Mouse (Mus musculus) lung, postnatal 0 days (tissue): ENCODE data around the gene Gm45713. TPM values are rescaled to one million over a fixed set of nuclear protein-coding genes. Genes with fewer than 3 reads are reported as not detected.
A peak's percentile ranks its signal among the peaks of the same experiment; 100 is the strongest.

Experiments
- ATAC-seq: fragments of 200-750 bp; cut with Nextera tagmentation; 2 replicates; pipeline ENCODE4 v1.8.0; 2017; ENCODE audit warnings: moderate library complexity
- DNase-seq: peaks from one replicate; pipeline ENCODE4 v3.0.0-alpha.2; 2016; ENCODE audit warnings: low spot score
- H3K27ac ChIP-seq: fragments of 300-500 bp; sonication (generic); 2 replicates; pipeline ENCODE4 v1.5.1; 2014; ENCODE audit warnings: antibody characterized with exemption, mild to moderate bottlenecking, low read length, mixed read lengths
- H3K27me3 ChIP-seq: fragments of 300-500 bp; sonication (generic); replicated peaks from 2 replicates; pipeline ENCODE4 v1.6.1; 2014; ENCODE audit warnings: low read length, mixed read lengths; ENCODE audit not compliant: insufficient read depth
- H3K36me3 ChIP-seq: fragments of 300-500 bp; sonication (generic); 2 replicates; pipeline ENCODE4 v1.6.1; 2014; ENCODE audit warnings: low read length, mixed read lengths; ENCODE audit not compliant: insufficient read depth
- H3K4me1 ChIP-seq: fragments of 300-500 bp; sonication (generic); 2 replicates; pipeline ENCODE4 v1.6.1; 2014; ENCODE audit warnings: antibody characterized with exemption, low read depth, low read length, mixed read lengths; ENCODE audit not compliant: insufficient read depth
- H3K4me2 ChIP-seq: fragments of 300-500 bp; sonication (generic); replicated peaks from 2 replicates; pipeline ENCODE4 v1.6.1; 2014; ENCODE audit warnings: low read depth, mild to moderate bottlenecking, low read length, moderate library complexity, mixed read lengths
- H3K4me3 ChIP-seq: fragments of 300-500 bp; sonication (generic); 2 replicates; pipeline ENCODE4 v1.5.1; 2014; ENCODE audit warnings: low read depth, low read length
- H3K9ac ChIP-seq: fragments of 300-500 bp; sonication (generic); replicated peaks from 2 replicates; pipeline ENCODE4 v1.6.1; 2014; ENCODE audit warnings: low read depth, mild to moderate bottlenecking
- H3K9me3 ChIP-seq: fragments of 300-500 bp; sonication (generic); 2 replicates; pipeline ENCODE4 v1.6.1; 2016; ENCODE audit warnings: low read length, mixed read lengths
- CTCF ChIP-seq: IDR thresholded peaks from 2 replicates; pipeline ENCODE4 v1.5.1; 2016; ENCODE audit warnings: antibody characterized with exemption, mild to moderate bottlenecking
- EP300 ChIP-seq: IDR thresholded peaks from 2 replicates; pipeline ENCODE4 v1.6.1; 2016; ENCODE audit warnings: antibody characterized with exemption, mild to moderate bottlenecking, control low read depth
- WGBS: fragments of 180-500 bp; shearing (Covaris S2); extraction: QIAGEN DNeasy Blood & Tissue Kit; methylation state at CpG from one replicate; pipeline ENCODE4 v1.1.7; 2014; 5-methylcytosine and 5-hydroxymethylcytosine counted together
- microRNA counts: library from miRNA; unstranded; fragments of <30 nt; microRNA quantifications from one replicate; lab custom pipeline; 2015
- microRNA-seq: library from miRNA; unstranded; fragments of <30 nt; microRNA quantifications from one replicate; pipeline ENCODE4, GENCODE M21; 2016
- polyA plus RNA-seq: library from polyadenylated mRNA; unstranded; fragments of >200 nt; fragmentation: Nextera tagmentation; extraction: Ambion mirVana; gene quantifications from 2 replicates; pipeline ENCODE4 v1.2.1, GENCODE M21; 2015

The Gm45713 gene
- polyA plus RNA-seq, 1 experiment from 2014 or later = 0.62 TPM

- WGBS = 90% methylated on average over 30 of the region's 30 CpGs
- H3K4me3 ChIP-seq = no peak overlapping the region
- no peaks in the 10 kb centered on the region for H3K4me1 ChIP-seq
- no peaks in the 10 kb centered on the region for H3K27me3 ChIP-seq
- no peak overlapping the region for H3K27ac ChIP-seq
- H3K9ac ChIP-seq = no peak overlapping the region
- TF ChIP-seq CTCF (no peak), EP300 (no peak)
- ATAC-seq = no peak
- no peak for DNase-seq
- no peaks in the 10 kb centered on the region for H3K9me3 ChIP-seq
- H3K4me2 ChIP-seq = no peak overlapping the region
- peaks cover 16% of the 10 kb centered on the region for H3K36me3 ChIP-seq
Measured at GRCm38 (mm10) chr7:45076501-45076900, 59.5 kb downstream of the Gm45713 start.

MicroRNAs encoded within 50 kb of the gene (microRNA counts, 519-probe panel; counts per million panel counts)
- microRNA mmu-miR-150 (lab: Ali Mortazavi, UCI) = 5,767 counts per million, percentile 74 among the panel's probes with 10 or more counts

Small RNA genes within 50 kb of the gene (microRNA-seq; reads per million reads assigned to microRNA genes)
- 234 reads per million, percentile 58 among the genes with 10 or more reads in this experiment for gene Mir150
- gene Mir5121 = 16.2 reads per million, percentile 28 among the genes with 10 or more reads in this experiment
- gene Mir7055 = not detected

Other genes starting within 250 kb of the Gm45713 start
- gene Med25, start 243.5 kb downstream of the Gm45713 start, polyA plus RNA-seq = 54.2 and 62.5 TPM in 2 replicates
- 15.1 and 18.3 TPM in 2 replicates for gene Fuz, start 240.2 kb downstream of the Gm45713 start, polyA plus RNA-seq
- gene Ap2a1, start 206.7 kb downstream of the Gm45713 start, polyA plus RNA-seq = 36.1 and 39.4 TPM in 2 replicates
- gene Tsks, start 193.0 kb downstream of the Gm45713 start, polyA plus RNA-seq = 0.44 and 0.57 TPM in 2 replicates
- gene Cpt1c, start 161.4 kb downstream of the Gm45713 start, polyA plus RNA-seq = 5.4 and 5.6 TPM in 2 replicates
- gene Prmt1, start 149.7 kb downstream of the Gm45713 start, polyA plus RNA-seq = 146 and 159 TPM in 2 replicates
- gene Irf3, start 138.6 kb downstream of the Gm45713 start, polyA plus RNA-seq = 90.4 and 96.5 TPM in 2 replicates
- gene Bcl2l12, start 137.5 kb downstream of the Gm45713 start, polyA plus RNA-seq = 29.0 and 33.2 TPM in 2 replicates
- gene Scaf1, start 119.9 kb downstream of the Gm45713 start, polyA plus RNA-seq = 18.1 and 20.5 TPM in 2 replicates
- 160 TPM in 2 replicates for gene Rras, start 118.3 kb downstream of the Gm45713 start, polyA plus RNA-seq
- 6.4 and 6.7 TPM in 2 replicates for gene Prr12, start 83.3 kb downstream of the Gm45713 start, polyA plus RNA-seq
- gene Nosip, start 73.8 kb downstream of the Gm45713 start, polyA plus RNA-seq = 54.6 and 62.8 TPM in 2 replicates
- gene Prrg2, start 73.6 kb downstream of the Gm45713 start, polyA plus RNA-seq = 36.8 and 40.8 TPM in 2 replicates
- gene Rcn3, start 44.0 kb downstream of the Gm45713 start, polyA plus RNA-seq = 158 and 162 TPM in 2 replicates
- gene Fcgrt, start 32.4 kb downstream of the Gm45713 start, polyA plus RNA-seq = 138 and 143 TPM in 2 replicates
- gene Rps11, start 11.8 kb downstream of the Gm45713 start, polyA plus RNA-seq = 972 and 1,016 TPM in 2 replicates
- 1,107 and 1,148 TPM in 2 replicates for gene Rpl13a, start 7.5 kb downstream of the Gm45713 start, polyA plus RNA-seq
- gene Flt3l, start 201 bp upstream of the Gm45713 start, polyA plus RNA-seq = 5.1 and 6.1 TPM in 2 replicates
- 51.7 and 58.4 TPM in 2 replicates for gene Pih1d1, start 18.1 kb upstream of the Gm45713 start, polyA plus RNA-seq
- gene Aldh16a1, start 18.4 kb upstream of the Gm45713 start, polyA plus RNA-seq = 26.7 and 26.8 TPM in 2 replicates
- gene Slc17a7, start 27.7 kb upstream of the Gm45713 start, polyA plus RNA-seq = 0.56 and 0.65 TPM in 2 replicates
- not detected in 2 replicates for gene Gfy, start 43.3 kb upstream of the Gm45713 start, polyA plus RNA-seq
- gene Pth2, start 44.8 kb upstream of the Gm45713 start, polyA plus RNA-seq = not detected in 2 replicates
- gene Ccdc155, start 68.7 kb upstream of the Gm45713 start, polyA plus RNA-seq = 2.7 and 3.3 TPM in 2 replicates
- 0.93 and 1.1 TPM in 2 replicates for gene Dkkl1, start 75.9 kb upstream of the Gm45713 start, polyA plus RNA-seq
- 46.5 and 52.3 TPM in 2 replicates for gene Tead2, start 79.5 kb upstream of the Gm45713 start, polyA plus RNA-seq
- gene Cd37, start 102.9 kb upstream of the Gm45713 start, polyA plus RNA-seq = 9.1 and 9.8 TPM in 2 replicates
- not detected in 2 replicates for gene Slc6a16, start 104.9 kb upstream of the Gm45713 start, polyA plus RNA-seq
- gene Slc6a21, start 141.3 kb upstream of the Gm45713 start, polyA plus RNA-seq = not detected in 2 replicates
- 19.2 and 21.9 TPM in 2 replicates for gene Trpm4, start 197.5 kb upstream of the Gm45713 start, polyA plus RNA-seq
- gene Hrc, start 199.1 kb upstream of the Gm45713 start, polyA plus RNA-seq = 0.50 and 0.54 TPM in 2 replicates
- gene Ppfia3, start 230.8 kb upstream of the Gm45713 start, polyA plus RNA-seq = 1.8 and 2.0 TPM in 2 replicates
- gene Lin7b, start 234.4 kb upstream of the Gm45713 start, polyA plus RNA-seq = 0.49 TPM in 1 of 2 replicates, not detected in the other